Mouse (Mus musculus) MEL (cell line): Measurements from ENCODE around the gene Myo18a. TPM values are rescaled to one million over a fixed set of nuclear protein-coding genes. Genes with fewer than 3 reads are reported as not detected.

ENCODE experiments used
- DNase-seq: peaks from one replicate; pipeline ENCODE4 v3.0.0; 2011; ENCODE audit warnings: low read depth, low spot score
- H3K27ac ChIP-seq: 2 replicates; pipeline ENCODE4 v1.5.1; 2012; ENCODE audit warnings: low read depth, mild to moderate bottlenecking, control low read depth, low read length, moderate library complexity; ENCODE audit not compliant: control insufficient read depth
- H3K27me3 ChIP-seq, 2 experiments: fragments of 150-350 bp in 1 of 2; sonication (generic) in 1 of 2; 2 replicates each; pipeline ENCODE4 v1.6.1; 2012; ENCODE audit warnings: low read length in 2 of 2, mild to moderate bottlenecking in 2 of 2, improper control_type of control experiment in 1 of 2, moderate library complexity in 1 of 2; ENCODE audit not compliant: insufficient read depth in 2 of 2, control insufficient read depth in 1 of 2
- H3K36me3 ChIP-seq, 2 experiments: 2 replicates each; pipeline ENCODE4 v1.6.1; 2012 to 2014; ENCODE audit warnings: low read length in 2 of 2, improper control_type of control experiment in 1 of 2, inconsistent platforms in 1 of 2, mild to moderate bottlenecking in 1 of 2; ENCODE audit not compliant: insufficient read depth in 2 of 2, control insufficient read depth in 1 of 2
- H3K4me1 ChIP-seq, 2 experiments: fragments of 150-350 bp in 1 of 2; sonication (generic) in 1 of 2; 2 replicates each; pipeline ENCODE4 v1.6.1; 2012; ENCODE audit warnings: low read length in 2 of 2, improper control_type of control experiment in 1 of 2, mild to moderate bottlenecking in 1 of 2; ENCODE audit not compliant: insufficient read depth in 2 of 2, control insufficient read depth in 1 of 2
- H3K4me3 ChIP-seq, 2 experiments: fragments of 150-350 bp in 1 of 2; sonication (generic) in 1 of 2; 2 replicates each; pipeline ENCODE4 v1.5.1; 2012; ENCODE audit warnings: low read depth in 2 of 2, low read length in 2 of 2, mild to moderate bottlenecking in 2 of 2, moderate library complexity in 2 of 2, control low read depth in 1 of 2, improper control_type of control experiment in 1 of 2; ENCODE audit not compliant: control insufficient read depth in 1 of 2, insufficient read depth in 1 of 2
- H3K79me2 ChIP-seq: 2 replicates; pipeline ENCODE4 v1.6.1; 2012; ENCODE audit warnings: mild to moderate bottlenecking, low read length, moderate library complexity; ENCODE audit not compliant: control insufficient read depth, poor library complexity, insufficient read depth
- H3K9ac ChIP-seq: 2 replicates; pipeline ENCODE4 v1.6.1; 2012; ENCODE audit warnings: low read depth, mild to moderate bottlenecking, control low read depth, low read length, moderate library complexity; ENCODE audit not compliant: control insufficient read depth, poor library complexity, severe bottlenecking
- H3K9me3 ChIP-seq: fragments of 150-350 bp; sonication (generic); replicated peaks from 2 replicates; pipeline ENCODE4 v1.6.1; 2012; ENCODE audit warnings: mild to moderate bottlenecking, low read length, improper control_type of control experiment, moderate library complexity; ENCODE audit not compliant: insufficient read depth
- CTCF ChIP-seq, 3 experiments: IDR thresholded peaks in 2 of 3; conservative IDR thresholded peaks in 1 of 3; 2 replicates each; pipeline ENCODE4 v1.5.1; 2011 to 2012; ENCODE audit warnings: low read length in 3 of 3, low read depth in 2 of 3, mild to moderate bottlenecking in 2 of 3, improper control_type of control experiment in 1 of 3, inconsistent platforms in 1 of 3, mixed read lengths in 1 of 3, moderate library complexity in 1 of 3; ENCODE audit not compliant: control insufficient read depth in 1 of 3, insufficient read depth in 1 of 3, poor library complexity in 1 of 3, severe bottlenecking in 1 of 3
- E2F4 ChIP-seq: IDR thresholded peaks from 2 replicates; pipeline ENCODE4 v1.6.1; 2011; ENCODE audit warnings: low read depth, low read length, improper control_type of control experiment, borderline replicate concordance
- ELF1 ChIP-seq: IDR thresholded peaks from 2 replicates; pipeline ENCODE4 v1.6.1; 2014; ENCODE audit warnings: low read depth, mild to moderate bottlenecking, inconsistent platforms, low read length, improper control_type of control experiment, moderate library complexity
- EP300 ChIP-seq, 2 experiments: IDR thresholded peaks; 2 replicates each; pipeline ENCODE4 v1.6.1; 2011; ENCODE audit warnings: improper control_type of control experiment in 2 of 2, low read length in 2 of 2, low read depth in 1 of 2, mild to moderate bottlenecking in 1 of 2
- ETS1 ChIP-seq: IDR thresholded peaks from 2 replicates; pipeline ENCODE4 v1.6.1; 2012; ENCODE audit warnings: low read depth, mild to moderate bottlenecking, inconsistent platforms, low read length, improper control_type of control experiment, moderate library complexity
- MAFK ChIP-seq: IDR thresholded peaks from 2 replicates; pipeline ENCODE4 v1.6.1; 2011; ENCODE audit warnings: low read depth, mild to moderate bottlenecking, low read length, improper control_type of control experiment, borderline replicate concordance
- MAX ChIP-seq: IDR thresholded peaks from 2 replicates; pipeline ENCODE4 v1.6.1; 2011; ENCODE audit warnings: low read length, improper control_type of control experiment
- MXI1 ChIP-seq: IDR thresholded peaks from 2 replicates; pipeline ENCODE4 v1.6.1; 2011; ENCODE audit warnings: mild to moderate bottlenecking, low read depth, low read length, improper control_type of control experiment
- USF2 ChIP-seq, 2 experiments: IDR thresholded peaks; 2 replicates each; pipeline ENCODE4 v1.6.1; 2011 to 2012; ENCODE audit warnings: improper control_type of control experiment in 2 of 2, low read length in 2 of 2, borderline replicate concordance in 1 of 2, inconsistent platforms in 1 of 2, low read depth in 1 of 2, mild to moderate bottlenecking in 1 of 2; ENCODE audit not compliant: insufficient read depth in 1 of 2
- ZKSCAN1 ChIP-seq: IDR thresholded peaks from 2 replicates; pipeline ENCODE4 v1.6.1; 2012; ENCODE audit warnings: low read depth, mild to moderate bottlenecking, inconsistent platforms, low read length, improper control_type of control experiment, moderate library complexity
- polyA plus RNA-seq, 2 experiments: library from polyadenylated mRNA; stranded (reverse) in 1 of 2; unstranded in 1 of 2; fragments of >175 nt in 1 of 2; fragments of >200 nt in 1 of 2; gene quantifications; 2 replicates each; pipeline versions ENCODE4 v1.2.1 to v1.2.4; 2012; ENCODE audit warnings: low replicate concordance in 2 of 2, low read depth in 1 of 2; ENCODE audit not compliant: insufficient read length in 2 of 2, insufficient read depth in 1 of 2, missing spikeins in 1 of 2
- total RNA-seq: library from RNA; depleted of rRNA; stranded (reverse); fragments of 300-350 nt; gene quantifications from 2 replicates; pipeline ENCODE4 v1.2.3, GENCODE M21; 2012; rRNA removed

The Myo18a gene
- total and polyA plus RNA-seq, 3 experiments: 13.1 to 18.0 TPM; not detected in 1

DNA sequence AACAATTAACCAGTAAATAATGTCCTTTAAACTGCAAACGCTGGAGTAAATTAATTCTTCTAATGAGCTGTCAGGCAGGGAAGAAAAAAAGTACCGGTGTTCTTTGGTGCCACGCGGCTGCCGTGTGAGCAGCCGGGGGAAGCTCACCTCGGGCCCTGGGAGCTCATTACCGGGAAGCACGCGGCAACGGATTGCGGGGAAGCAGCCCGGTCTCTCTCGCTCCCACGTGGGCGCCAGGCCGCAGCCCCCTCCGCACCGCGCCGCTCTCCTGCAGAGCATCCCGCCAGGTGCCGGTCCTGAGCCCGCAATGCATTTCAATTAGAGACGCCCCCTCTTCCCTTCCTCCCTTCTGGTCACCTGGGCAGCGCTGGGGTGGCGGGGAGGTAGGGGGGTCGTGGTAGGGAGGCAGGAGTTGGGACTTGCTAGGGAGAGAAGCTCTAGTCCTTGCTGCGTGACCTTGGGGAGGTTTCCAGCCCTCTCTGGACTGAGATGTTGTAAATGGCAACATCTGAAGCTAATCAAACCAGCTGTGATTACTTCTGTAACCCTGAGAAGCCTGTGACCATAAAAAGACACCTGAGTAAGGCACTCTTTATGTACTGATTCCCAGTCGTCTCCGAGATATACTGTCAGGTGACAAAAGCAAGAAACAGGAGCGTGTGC is 151.7 kb downstream of the Myo18a start:
- H3K4me1 ChIP-seq: no peaks in the 10 kb centered on the region

More for the DNA sequence above, 151.7 kb downstream of the Myo18a start:
- Histone ChIP-seq H3K79me2 (no peaks in the 10 kb centered on the region), H3K9me3 (no peaks in the 10 kb centered on the region), H3K9ac (no peak overlapping the region), H3K27ac (no peak overlapping the region), H3K27me3 (peaks cover 15 to 26% of the 10 kb centered on the region in 2 experiments), H3K4me3 (no peak overlapping the region), H3K36me3 (no peaks in the 10 kb centered on the region)
- DNase-seq: no peak
- TF ChIP-seq USF2 (IDR thresholded peaks at IDR 0.05; ENCODE audit: borderline replicate concordance in 1 of 2, insufficient read depth in 1 of 2, low read depth in 1 of 2, low read length in 2 of 2) (no peak), MAFK (no peak), ELF1 (no peak), MAX (no peak), ZKSCAN1 (no peak), ETS1 (no peak), MXI1 (no peak), CTCF (IDR thresholded peaks at IDR 0.05 in 2 of 3, conservative IDR thresholded peaks at IDR 0.05 in 1 of 3; ENCODE audit: control insufficient read depth in 1 of 3, insufficient read depth in 1 of 3, low read depth in 2 of 3, low read length in 3 of 3, poor library complexity in 1 of 3, severe bottlenecking in 1 of 3) (no peak), EP300 (IDR thresholded peaks at IDR 0.05; ENCODE audit: low read depth in 1 of 2, low read length in 2 of 2) (no peak), E2F4 (no peak)

Other genes starting within 250 kb of the Myo18a start
- 1.7 and 1.8 TPM in 2 replicates for gene Abhd15, start 248.1 kb upstream of the Myo18a start, total RNA-seq
- gene Abhd15, start 248.1 kb upstream of the Myo18a start, polyA plus RNA-seq: 1 to 10 TPM in 1 of 2 experiments, not detected in 1; 1.9 TPM
- gene Trp53i13, start 247.3 kb upstream of the Myo18a start, total RNA-seq: 6.0 and 6.6 TPM in 2 replicates
- gene Trp53i13, start 247.3 kb upstream of the Myo18a start, polyA plus RNA-seq: 10 to 100 TPM in 1 of 2 experiments, not detected in 1; 12.3 TPM
- gene Gm10392, start 244.0 kb upstream of the Myo18a start, total RNA-seq: 0.20 and 0.27 TPM in 2 replicates
- under 1 TPM in 1 of 2 experiments, not detected in 1; 0.10 TPM for gene Gm10392, start 244.0 kb upstream of the Myo18a start, polyA plus RNA-seq
- 15.9 and 16.1 TPM in 2 replicates for gene Taok1, start 155.4 kb upstream of the Myo18a start, total RNA-seq
- 10 to 100 TPM in 1 of 2 experiments, 1 to 10 TPM in 1; 7.9 to 31.0 TPM for gene Taok1, start 155.4 kb upstream of the Myo18a start, polyA plus RNA-seq
- 47.8 and 50.5 TPM in 2 replicates for gene Nufip2, start 77.1 kb upstream of the Myo18a start, total RNA-seq
- 10 to 100 TPM; 24.7 to 56.1 TPM for gene Nufip2, start 77.1 kb upstream of the Myo18a start, polyA plus RNA-seq
- gene Cryba1, start 38.0 kb upstream of the Myo18a start, total RNA-seq: not detected in 2 replicates
- gene Cryba1, start 38.0 kb upstream of the Myo18a start, polyA plus RNA-seq: not detected
- gene Gm10277, start 24.5 kb downstream of the Myo18a start, total RNA-seq: 0.16 and 0.35 TPM in 2 replicates
- gene Gm10277, start 24.5 kb downstream of the Myo18a start, polyA plus RNA-seq: under 1 TPM in 1 of 2 experiments, not detected in 1; 0.19 TPM
- not detected in 2 replicates for gene Pipox, start 130.8 kb downstream of the Myo18a start, total RNA-seq
- gene Pipox, start 130.8 kb downstream of the Myo18a start, polyA plus RNA-seq: not detected
- 0.04 and 0.07 TPM in 2 replicates for gene Sez6, start 167.6 kb downstream of the Myo18a start, total RNA-seq
- gene Sez6, start 167.6 kb downstream of the Myo18a start, polyA plus RNA-seq: not detected
- gene Phf12, start 219.5 kb downstream of the Myo18a start, total RNA-seq: 19.2 and 20.7 TPM in 2 replicates
- 10 to 100 TPM; 43.8 to 56.9 TPM for gene Phf12, start 219.5 kb downstream of the Myo18a start, polyA plus RNA-seq